Mouse (Mus musculus): ENCODE measurements around the gene Slc1a7.

Slc1a7 gene

DNA sequence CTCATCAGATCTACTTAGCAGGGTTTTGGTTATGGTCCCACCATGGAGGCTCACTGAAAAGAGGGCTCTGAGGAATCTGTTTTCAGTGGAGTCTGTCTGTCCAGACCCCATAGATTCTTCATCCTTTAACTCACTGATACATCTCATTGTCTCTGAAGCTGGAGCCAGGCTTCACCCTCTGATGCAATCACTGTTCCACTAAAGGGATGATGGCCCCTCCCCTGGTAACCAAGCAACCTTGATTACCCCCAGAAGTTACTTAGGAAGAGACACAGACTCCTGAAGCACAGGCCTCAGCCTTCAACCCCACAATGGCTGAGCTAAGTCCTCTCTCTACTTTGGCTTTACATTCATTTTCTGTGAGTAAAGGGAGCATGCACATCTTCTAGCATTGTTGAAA is 1.6 kb downstream of the Slc1a7 start:
- no peak for DNase-seq (ENCODE audit: low spot score)

DNA sequence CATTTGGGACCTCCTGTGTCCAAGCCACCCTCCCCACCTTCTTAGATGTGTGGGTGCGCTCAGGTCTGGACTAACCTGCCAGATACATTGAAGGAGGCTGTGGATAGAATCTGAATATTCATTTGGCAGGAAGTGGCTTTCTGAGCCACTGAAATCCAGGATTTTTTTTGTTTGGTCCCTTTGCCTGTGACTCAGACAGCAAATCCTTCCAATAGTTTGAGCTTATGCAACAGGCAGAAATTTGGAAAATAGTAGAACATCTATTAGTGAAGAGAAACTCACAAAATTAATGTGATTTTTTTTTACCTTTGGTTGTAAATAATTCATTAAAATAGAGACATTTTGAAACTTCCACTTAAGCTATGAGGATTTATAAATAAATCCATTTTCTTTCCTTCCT is 3.0 kb downstream of the Slc1a7 start:
- DNase-seq (ENCODE audit: low spot score), result no peak

DNA sequence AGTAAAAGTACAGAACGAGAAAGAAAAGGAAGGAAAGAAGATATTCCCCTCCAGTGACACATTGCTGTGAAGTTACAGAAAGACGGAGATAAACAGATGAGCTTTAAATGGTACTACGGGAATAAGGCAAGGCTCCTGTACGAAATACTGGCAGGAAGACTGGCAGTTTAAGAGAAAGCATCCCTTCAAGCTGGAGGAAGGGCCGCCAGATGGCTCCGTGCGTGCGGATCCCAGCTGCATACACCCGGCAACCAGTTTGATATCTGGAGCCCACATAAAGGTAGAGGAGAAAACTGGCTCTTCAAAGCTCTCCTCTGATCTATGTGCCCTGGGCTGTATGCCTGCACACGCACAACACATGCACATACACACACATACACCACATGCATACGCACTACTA is 6.4 kb downstream of the Slc1a7 start:
- DNase-seq (ENCODE audit: low spot score), result no peak

- DNase-seq (ENCODE audit: low spot score), result no peak
Measured at GRCm38 (mm10) chr4:107975004-107975403, 6.9 kb downstream of the Slc1a7 start.

DNA sequence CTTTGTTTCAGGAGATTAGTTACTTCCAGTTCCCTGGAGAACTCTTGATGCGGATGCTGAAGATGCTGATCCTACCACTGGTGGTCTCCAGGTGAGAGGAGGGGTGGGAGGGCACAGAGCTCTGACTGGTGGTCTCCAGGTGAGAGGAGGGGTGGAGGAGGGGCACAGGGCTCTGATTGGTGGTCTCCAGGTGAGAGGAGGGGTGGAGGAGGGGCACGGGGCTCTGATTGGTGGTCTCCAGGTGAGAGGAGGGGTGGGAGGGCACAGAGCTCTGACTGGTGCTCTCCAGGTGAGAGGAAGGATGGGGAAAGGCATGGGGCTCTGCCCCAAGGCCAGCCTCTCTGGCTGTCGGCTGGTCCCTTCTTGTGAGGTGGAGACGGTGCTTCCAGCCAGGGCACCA is 9.5 kb downstream of the Slc1a7 start:
- DNase-seq (ENCODE audit: low spot score), result no peak

- DNase-seq (ENCODE audit: low spot score), result no peak
Measured at GRCm38 (mm10) chr4:107979530-107979929, 11.4 kb downstream of the Slc1a7 start.

DNA sequence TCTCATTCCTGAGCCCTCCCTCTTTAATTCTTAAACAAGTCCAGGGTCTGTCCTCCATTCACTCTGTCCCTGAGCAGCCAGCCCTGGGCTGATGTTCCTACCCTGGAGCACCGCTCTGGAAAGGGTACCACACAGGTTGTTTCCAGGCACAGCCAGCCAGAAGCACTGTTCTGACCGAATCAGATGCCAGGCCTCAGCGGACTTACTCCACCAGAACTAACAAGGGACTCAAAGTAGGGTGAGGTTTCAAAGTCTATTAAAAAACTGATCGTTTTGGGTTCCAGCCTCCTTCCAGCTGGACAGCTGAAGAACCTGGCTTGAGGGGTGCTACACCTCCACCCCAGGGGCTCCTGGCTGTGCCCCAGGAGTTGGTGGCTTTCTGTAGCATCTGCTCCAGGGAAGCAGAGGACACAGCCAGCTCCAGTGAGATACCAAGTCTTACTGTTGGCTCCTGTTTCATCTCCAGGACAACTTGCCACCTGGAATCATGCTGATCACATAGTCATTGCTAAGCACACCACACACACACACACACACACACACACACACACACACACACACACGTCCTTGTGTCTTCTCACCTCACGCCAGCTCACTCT is 12.0 kb downstream of the Slc1a7 start:
- DNase-seq (ENCODE audit: low spot score), result no peak

GRCm38 (mm10) chr4:107983717-107984116 is 15.6 kb downstream of the Slc1a7 start:
- no peak for DNase-seq (ENCODE audit: low spot score)

- peak; percentile 69 for DNase-seq (ENCODE audit: low spot score)
Measured at GRCm38 (mm10) chr4:107984282-107984981, 16.3 kb downstream of the Slc1a7 start.

DNA sequence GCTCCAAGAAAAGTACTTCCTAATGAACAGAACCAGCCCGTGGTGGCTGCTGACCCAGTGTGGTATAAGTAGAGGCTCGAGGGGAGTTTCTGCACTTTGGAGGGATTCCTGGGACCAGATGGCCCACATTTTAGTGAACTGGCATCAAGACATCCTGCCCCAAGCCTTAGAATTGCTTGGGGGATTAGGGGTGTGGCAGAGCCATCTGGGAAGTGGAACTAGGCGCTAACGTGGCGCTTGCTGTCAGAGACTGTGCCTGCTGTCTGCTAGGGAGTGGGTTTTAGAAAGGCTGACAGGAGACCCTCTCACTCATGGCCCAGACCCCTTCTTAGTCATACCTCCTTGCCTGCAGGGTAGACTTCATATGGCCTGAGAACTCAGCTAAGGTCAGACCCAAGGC is 17.7 kb downstream of the Slc1a7 start:
- no peak for DNase-seq (ENCODE audit: low spot score)

DNA sequence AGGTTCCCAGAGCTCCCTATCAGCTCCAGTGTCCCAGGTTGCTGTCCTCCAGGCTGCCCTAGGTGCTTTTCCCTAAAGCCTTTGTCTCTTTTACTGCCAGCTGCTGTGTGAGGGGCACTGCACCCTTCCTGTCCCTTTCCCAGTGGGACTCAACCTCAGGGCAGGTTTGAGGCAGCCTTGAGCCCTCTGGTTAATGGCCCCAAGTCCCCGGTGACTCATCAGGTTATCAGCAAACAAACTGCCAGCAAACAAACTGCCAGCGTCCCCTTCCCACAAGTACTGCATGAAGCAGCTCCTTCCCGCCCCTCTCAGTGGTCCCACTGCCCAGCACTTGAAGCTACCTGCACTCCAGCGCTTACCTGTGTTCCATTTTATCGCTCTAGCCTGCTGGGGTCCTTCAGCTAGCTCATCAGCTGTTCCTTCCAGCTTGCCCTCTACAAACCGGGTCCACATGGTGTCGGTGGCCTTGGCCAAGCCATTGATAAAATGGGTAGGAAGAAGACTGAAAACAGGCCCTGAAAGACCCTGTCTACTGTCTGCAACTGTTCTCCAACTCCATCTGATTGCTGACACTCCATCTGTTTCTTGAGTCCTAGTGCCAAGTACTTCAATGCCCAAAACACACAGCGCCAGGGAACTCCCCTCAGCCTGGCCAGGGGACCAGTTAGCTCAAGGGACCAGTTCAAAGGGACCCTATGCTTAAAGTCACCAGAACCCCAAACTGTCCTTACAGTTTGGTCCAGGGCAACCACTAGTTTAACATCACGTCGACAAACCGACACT is 18.4 kb downstream of the Slc1a7 start:
- no peak for DNase-seq (ENCODE audit: low spot score)

DNA sequence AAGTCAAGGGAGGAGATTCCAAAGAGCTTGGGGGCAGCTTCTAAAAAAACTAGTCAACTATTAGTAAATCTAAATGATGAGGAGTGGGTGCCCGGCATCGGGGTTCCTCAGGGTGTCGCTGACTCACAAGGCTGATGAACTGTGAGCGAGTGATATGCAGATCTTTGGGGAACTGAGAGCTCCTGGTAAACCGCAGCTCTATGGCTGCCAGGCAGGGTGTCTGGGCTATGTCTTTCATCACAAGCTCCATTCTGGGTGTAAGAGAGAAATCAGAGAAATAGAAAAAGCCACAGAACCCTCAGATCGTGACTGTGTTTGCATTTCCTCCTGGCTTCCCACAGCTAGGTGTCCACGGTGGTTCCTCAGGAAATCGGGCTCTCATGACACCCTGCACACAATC is 20.8 kb downstream of the Slc1a7 start:
- no peak for DNase-seq (ENCODE audit: low spot score)

DNA sequence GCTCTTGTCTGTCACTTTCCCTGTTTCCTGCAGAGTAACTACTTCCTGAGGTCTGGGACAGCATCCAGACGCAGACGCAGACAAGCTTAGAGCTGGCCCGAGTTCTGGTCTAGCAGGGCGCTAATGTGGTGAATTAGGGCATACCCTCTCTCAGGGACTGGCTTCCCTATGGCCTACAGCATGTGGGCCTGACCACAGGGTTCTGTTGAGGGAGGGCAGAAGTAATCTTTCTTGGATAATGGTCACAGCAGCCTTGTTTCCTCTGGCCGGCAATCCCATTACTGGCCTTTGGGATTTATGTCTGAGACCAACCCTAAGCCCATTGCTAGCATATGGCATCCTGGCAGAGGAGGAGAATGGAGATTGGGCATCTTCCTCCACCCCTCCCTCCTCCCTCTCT is 22.7 kb downstream of the Slc1a7 start:
- DNase-seq (ENCODE audit: low spot score), result no peak

- no peak for DNase-seq (ENCODE audit: low spot score)
Measured at GRCm38 (mm10) chr4:107991879-107992278, 23.7 kb downstream of the Slc1a7 start.

DNA sequence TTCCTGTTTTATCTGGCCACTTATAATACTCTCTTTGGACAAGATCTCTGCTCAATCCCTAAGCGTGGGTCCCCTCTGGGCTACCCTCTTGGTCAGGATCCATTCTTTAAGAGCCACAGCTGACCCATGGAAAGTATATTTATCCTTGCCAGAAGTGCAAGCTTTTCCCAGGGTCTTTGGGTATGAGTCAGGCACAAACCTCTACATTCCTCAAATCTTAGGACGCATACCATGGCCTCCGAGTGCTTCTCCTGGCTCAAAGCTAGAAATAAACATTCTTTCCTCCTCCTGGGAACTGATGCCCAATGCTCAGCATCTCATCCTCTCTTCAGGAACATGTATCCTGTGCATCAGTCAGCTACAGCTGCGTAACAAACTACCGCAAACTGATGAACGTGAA is 26.9 kb downstream of the Slc1a7 start:
- DNase-seq (ENCODE audit: low spot score), result no peak

GRCm38 (mm10) chr4:107995727-107996126 is 27.6 kb downstream of the Slc1a7 start:
- no peak for DNase-seq (ENCODE audit: low spot score)

GRCm38 (mm10) chr4:107996418-107996986 is 28.4 kb downstream of the Slc1a7 start:
- no peak for DNase-seq (ENCODE audit: low spot score)

DNA sequence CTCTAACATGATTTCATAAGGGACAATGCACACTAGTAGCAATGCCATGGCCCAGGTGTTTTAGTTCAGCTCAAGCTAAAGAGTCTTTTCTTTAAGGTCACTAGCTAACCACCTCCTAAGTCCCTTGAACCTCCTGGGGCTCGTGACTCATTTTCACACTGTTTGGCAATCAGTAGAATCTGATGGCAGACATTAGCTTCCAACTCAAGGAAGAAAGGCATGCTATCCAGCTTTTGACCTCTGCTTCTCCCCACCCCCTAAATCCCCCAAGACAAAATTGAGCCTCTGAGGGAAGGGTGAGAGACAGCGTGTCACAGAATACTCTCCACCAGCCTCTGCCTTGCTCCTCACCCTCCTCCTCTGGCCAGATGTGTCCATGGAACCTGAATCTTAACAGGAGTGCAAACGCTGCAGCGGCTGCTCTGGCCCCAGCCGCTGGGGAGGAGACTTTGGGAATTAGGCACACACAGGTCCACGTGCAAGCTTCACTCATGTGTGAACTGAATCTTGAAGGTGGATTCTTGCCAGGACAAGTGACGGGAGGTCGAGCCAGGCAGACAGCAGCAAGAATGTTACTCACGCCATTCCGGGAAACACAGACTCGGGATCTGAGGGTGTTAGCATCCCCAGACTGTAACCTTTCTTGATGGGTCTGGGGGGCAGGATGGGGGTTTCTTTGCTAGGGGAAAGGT is 30.7 kb downstream of the Slc1a7 start:
- peak; percentile 43 for DNase-seq (ENCODE audit: low spot score)

DNA sequence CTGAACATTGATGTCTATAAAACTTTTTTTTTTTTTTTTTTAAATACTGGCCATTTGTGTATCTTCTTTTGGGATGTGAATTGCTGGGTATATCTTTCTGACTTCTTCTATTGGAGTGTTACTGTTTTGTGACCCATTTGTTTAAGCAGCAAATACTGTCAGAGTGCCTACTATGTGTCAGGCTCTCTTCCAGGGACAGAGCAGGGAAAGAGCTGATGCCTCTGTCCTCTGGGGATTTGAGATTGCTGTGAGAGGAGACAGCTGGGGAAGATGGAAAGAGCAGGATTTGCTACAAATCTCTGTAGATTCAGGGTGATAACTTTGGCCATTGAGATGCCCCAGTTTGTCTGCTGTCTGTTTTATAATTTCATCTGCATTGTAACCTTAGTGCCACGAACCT is 31.2 kb downstream of the Slc1a7 start:
- no peak for DNase-seq (ENCODE audit: low spot score)

DNA sequence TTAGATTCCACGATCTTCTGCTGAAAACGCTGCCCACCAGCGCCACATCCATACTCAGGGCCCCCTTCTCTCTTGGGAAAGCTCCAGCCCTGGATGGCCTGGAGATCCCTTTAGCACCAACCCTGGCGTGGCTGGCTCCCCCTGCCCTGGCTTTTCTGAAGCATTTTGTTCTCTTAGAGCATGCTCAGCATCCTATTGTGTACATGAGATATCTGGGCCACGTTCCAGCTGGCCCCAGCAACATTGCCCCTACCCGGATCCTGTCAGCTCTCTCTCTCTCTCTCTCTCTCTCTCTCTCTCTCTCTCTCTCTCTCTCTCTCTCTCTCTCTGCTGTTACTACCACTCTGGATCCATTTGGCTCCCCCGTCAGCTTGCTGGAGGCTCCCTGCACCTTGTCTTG is 37.2 kb downstream of the Slc1a7 start:
- DNase-seq (ENCODE audit: low spot score), result no peak

GRCm38 (mm10) chr4:108007532-108008103 is 39.5 kb downstream of the Slc1a7 start:
- no peak for DNase-seq (ENCODE audit: low spot score)

DNA sequence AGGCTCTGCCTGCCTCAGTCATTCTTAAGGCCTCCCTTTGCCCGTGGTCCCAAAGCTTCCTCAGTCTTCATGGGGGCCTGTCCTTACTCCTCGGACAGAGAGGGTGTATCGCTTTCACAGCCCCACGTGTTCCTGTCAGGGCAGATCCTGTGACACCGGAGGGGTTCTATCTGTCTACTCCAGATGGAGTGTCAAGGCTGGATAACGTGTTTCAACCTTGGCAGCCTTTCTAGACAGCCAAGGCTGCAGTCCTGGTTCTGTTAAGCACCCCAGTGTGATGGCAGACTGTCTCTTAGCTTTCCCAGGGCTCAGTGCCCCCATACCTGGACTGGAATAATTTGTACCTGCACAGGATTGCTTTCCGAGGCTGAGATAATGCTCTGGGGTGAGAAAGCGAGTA is 40.4 kb downstream of the Slc1a7 start:
- DNase-seq (ENCODE audit: low spot score), result no peak

All from urinary bladder, postnatal 25 days (tissue).